Mouse (Mus musculus) cerebellum, postnatal 10 days (tissue): ENCODE data around the gene Pear1.
A peak's percentile ranks its signal among the peaks of the same experiment; 100 is the strongest.
"Not testable (repeated sequence)": the region's sequence is repeated elsewhere in the genome, so short reads cannot be mapped to it uniquely, and the experiment has no call there.

Experiments used
- DNase-seq, 2 experiments: peaks; one replicate each; pipeline ENCODE4 v3.0.0; 2021; ENCODE audit warnings: mixed read lengths in 2 of 2

Gene Pear1

DNA sequence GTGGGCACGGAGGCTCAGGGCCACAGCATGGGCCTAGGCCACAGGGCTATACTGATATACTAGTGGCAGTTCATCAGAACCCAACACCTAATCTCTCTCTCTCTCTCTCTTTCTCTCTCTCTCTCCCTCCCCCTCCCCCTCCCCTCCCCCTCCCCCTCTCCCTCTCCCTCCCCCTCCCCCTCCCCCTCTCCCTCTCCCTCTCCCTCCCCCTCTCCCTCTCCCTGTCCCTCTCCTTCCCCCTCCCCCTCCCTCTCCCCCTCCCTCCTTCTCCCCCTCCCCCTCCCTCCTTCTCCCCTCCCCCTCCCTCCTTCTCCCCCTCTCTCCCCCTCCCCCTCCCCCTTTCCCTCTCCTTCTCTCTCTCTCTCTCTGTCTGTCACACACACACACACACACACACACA is at the start of gene Pear1:
TSS of gene Pear1 (minus strand) at position 101 of the 400 bp plus-strand sequence.
- not testable (repeated sequence) for DNase-seq

DNA sequence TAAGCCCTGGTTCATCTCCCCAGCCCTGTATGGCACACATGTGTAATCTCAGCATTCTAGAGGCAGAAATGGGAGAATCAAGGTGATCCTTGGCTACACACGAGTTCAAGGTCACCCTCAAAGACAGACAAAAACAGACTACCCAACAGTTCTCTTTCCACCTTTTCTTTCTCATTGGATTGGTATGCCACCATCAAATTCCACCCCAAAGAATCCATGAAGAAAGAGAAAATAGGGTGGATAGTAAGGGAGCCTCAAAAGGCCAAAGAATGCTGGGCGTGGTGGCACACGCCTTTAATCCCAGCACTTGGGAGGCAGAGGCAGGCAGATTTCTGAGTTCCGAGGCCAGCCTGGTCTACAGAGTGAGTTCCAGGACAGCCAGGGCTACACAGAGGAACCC is 40.0 kb upstream of the Pear1 start:
- not testable (repeated sequence) for DNase-seq

DNA sequence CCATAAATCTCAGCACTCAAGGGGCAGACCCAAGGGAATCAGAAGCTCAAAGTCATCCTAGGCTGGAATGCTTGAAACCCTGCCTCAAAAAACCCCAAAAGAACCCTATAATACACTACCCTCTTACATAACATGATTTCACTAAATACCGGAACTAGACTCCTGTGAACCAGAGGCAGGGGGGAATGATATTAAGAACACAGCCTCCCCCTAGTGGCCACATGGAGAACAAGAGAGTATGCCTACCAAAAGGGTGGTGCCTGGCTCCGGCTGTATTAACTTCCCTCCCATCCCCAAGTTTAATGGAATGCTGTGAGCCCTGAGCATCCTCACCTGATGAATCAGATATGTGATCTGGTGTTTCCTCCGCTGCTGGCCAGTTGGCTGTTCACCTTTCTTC is 35.7 kb upstream of the Pear1 start:
- DNase-seq = peak; percentile 79 to 83

DNA sequence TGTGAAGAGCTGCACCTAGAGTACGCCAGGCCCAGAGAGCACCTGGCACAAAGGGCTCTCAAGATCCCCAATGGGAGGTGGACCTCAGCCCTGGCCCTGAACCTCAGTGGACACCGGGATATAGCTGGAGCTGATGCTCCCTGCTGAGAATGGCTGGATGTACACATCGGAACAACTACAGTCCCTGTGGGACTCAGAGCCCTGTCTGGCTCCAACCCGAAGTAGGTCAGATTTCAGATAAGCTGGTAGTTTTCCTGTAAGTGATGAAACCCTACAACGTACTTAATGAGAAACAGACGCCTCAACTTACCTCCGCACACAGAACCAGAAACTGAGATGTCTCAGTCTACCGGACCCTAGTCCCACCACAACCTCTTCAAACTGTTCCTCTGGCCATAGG is 33.6 kb upstream of the Pear1 start:
- no peak for DNase-seq

DNA sequence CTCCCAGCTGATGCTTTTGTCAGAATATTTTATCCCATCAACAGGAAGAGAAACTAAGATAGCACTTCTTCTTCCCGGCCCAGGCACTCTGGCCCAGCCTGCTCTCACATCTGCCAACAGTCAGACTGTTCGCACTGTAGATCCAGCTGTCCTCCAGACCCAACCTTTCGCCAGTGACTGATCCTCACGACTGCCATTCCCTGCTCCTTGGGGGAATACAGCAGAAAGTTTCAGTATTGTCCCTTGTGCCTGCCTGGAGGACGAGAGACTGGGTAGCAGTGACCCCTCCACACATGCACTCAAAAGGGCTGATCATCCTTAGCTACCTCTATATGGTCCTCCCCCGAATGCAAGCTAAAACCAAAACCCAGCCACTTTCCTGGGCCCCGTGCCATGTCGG is 31.8 kb upstream of the Pear1 start:
- DNase-seq = peak in 1 of 2 experiments; percentile 12

DNA sequence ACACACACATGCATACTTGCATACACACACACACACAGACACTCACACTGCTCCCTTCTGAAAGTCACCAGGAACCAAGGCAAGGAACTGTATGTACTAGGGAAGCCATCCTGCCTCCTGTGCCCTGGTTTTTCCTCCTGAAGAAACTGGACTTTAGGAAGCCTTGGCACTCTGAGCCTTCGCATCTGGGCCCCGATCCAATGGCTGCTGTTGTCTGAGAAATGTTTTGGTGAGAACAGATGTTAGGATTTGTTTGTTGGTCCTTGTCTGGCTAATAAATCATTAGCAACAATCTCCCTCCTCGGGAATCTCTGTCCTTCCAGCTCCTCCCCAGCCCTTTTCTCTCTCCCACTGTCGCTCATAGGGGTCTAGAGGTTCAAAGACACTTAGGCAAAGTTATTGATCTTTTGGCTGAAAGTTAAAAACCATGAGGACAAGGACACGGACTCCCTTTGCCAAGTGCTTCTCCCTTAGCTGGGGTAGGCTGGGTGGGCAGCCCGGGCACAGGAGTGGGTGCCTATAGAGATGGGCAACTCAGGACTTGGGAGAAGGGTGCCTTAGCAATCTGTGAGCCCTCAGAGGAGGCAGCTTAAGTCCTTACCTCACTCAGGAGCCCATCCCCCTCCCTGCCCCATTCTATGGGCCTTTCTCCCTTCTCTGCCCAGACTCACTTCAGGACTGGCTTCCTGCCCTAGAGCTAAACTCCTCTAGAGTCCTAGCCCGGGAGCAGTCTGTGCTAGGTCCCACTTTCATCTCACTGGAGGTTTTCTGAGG is 30.9 kb upstream of the Pear1 start:
- peak; percentile 29 to 46 for DNase-seq

DNA sequence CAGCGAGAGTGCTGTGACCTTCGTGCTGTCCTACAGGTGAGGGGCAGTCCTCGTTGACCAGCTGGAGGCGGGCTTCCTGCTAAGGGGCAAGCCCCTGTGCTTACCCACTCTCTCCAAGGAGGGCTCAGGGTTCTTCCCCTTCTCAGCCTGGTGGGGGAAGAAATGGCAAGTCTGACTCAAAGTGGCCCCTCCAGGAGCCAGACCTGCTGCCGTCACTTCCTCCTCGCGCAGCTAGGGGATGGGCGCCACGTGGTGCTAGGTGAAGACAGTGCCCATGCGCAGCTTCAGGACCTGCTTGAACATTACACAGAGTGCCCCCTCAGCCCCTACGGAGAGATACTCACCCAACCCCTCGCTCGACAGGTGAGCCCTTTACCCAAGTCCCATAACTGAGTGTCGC is 25.0 kb upstream of the Pear1 start:
- DNase-seq = no peak

DNA sequence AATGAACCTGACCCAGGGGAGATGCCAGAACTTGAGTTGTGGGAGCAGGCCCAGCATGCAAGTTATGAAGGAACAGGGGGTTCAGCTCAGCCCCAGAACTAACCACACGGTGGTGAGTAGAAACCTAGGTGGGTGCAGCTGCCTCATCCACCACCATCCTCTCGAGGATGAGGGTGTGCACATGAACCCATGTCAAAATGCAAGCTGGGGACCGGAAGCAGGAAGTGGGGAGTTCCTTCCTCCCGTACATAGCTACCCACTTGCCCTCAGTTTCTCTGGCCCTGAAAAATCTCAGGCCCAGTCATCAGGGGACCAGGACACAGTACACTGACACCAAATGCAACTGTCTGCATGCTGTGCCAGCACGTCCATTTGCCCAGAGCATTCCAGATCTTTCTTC is 23.6 kb upstream of the Pear1 start:
- DNase-seq = no peak

DNA sequence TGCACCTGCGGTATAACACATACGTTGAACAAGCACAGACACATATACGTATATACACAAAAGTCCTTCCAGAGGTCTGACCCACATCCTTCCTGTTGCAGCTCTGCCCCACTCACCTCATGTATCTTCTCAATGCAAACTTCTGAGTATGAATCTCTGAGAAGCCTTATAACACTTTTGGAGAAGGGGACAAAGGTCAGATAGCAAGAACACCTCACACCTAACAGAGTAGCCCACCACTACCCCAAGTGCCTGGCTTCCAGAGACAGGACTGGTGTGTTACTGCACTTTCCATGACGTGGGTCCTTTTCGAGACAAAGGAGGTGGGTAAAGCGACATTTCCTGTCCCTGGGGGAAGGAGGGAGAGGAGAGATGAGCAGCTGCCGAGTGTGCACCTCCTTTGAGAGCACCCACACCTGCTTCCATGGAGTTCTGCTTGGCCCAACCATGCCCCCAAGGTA is 22.6 kb upstream of the Pear1 start, which contains the start of gene Sh2d2a:
TSS of gene Sh2d2a (plus strand) at position 106 of the 461 bp plus-strand sequence.
- DNase-seq = no peak

DNA sequence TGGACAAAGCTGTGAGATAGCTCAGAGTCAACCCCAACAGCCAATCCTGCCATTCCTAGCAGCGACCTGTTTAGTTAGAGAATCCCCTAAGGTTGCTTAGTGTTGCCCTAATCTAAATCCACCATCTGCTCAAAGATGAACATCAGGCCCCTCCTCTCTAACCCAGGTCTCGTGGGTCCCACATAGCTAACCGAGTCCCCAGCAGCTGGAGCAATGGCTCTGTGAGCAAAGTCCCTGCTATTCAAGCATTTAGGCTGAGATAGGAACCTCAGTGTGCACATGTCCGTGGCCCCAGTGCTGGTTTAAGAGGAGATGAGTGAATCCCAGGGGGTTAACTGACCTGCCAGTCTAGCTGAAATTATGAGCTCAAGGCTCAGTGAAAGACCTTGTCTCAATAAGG is 22.1 kb upstream of the Pear1 start:
- no peak for DNase-seq

DNA sequence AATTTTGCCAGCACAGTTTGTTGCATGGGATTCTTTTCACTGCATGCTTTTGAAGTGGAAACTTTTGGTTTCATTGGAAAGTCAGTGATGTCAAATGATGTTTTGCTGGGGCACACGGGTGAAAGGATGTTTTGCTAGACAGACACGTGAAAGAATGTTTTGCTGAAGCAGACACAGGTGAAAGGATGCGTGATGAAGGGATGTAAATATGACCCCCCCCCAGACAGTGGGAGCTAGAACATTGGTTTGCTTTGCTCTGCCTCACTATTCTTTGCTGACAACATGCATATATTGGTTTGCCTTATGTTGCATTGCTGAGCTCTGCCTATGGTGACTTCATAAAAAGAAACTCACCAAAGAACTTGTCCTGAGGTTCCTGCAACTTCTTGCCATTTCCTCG is 20.9 kb upstream of the Pear1 start:
- no peak for DNase-seq

DNA sequence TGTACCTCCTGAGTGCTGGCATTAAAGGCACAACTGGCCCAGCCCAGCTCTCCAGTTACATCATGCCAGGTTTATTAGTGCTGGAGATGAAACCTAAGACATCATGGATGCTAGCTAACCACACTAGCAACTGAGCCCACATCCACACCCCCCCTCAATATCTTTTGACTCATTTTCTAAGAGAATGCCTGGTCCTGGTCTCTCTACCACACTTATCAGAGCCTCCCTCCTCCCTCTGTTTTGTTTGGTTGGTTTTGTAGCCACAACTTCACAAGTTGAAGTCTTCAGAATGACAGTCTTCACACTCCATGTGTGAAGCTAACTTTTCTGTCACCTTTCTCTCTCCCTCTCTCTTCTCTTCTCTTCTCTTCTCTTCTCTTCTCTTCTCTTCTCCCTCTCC is 16.8 kb upstream of the Pear1 start:
- no peak for DNase-seq

DNA sequence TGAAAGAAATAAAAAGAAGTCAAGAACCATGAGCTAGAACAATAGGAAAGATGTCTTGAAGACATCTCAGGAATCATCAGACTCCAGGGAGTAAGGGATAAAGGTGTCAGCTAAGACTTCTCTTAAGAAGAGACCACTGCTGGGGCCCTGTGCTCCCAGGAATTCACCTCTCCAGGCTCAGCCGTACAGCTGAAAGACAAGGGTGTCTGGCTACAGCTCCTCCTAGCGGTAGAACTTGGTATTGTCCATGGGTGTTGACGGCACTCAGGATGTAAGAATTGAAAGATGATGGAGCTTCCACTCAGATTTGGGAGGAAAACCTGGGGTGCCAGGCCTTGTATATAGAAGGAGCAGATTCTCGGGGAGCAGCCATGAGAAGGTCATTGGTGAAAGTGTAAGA is 14.5 kb upstream of the Pear1 start:
- DNase-seq = peak; percentile 90 to 93

DNA sequence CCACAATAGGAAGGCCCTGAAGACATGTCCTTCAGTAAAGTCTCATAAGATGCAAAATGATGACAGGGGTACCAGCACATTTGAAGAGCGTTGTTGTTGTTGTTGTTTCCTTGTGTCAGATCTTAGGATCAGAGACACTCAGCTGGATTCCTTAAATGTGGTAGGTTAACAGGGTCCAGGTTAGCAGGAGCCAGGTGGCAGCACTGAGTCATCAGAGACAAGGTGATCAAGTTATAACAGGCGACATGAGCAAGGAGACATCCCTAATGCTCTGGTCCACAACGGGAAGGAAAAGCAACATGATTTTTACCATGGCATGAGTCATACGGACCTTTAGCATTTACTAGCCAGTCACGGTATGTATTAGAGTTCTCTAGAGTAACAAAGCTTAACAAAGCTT is 9.4 kb upstream of the Pear1 start:
- DNase-seq = no peak

DNA sequence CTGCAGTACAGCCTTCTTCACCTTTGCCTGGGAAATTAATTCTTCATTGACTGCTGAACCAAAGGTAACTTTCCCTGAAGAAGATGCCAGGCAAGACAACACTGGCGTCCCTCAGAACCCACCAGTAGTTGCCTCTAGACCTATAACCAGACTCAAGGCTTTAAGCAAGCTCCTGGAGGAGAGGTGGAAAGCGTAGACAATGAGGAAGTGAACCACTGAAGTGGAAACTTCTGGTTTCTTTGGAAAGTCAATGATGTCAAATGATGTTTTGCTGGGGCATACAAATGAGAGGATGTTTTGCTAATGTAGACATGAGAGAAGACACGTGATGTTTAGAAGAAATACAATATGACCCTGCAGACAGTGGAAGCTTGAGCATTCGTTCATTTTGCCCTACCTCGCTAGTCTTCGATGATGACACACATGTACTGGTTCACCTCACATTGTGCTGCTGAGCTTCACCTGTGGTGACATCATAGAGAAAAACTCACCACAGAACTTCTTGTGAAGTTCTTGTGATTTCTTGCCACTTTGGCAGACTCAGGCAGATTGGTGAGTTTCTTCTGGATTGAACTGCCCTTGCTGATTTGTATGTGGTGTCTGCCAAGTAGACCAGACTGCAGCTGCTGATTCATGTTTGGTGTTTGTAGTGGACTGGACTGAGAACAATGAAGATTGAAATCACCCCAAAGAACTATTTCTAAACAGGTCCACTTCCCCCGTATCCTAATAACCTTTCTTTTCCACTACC is 8.2 kb upstream of the Pear1 start:
- no peak for DNase-seq

DNA sequence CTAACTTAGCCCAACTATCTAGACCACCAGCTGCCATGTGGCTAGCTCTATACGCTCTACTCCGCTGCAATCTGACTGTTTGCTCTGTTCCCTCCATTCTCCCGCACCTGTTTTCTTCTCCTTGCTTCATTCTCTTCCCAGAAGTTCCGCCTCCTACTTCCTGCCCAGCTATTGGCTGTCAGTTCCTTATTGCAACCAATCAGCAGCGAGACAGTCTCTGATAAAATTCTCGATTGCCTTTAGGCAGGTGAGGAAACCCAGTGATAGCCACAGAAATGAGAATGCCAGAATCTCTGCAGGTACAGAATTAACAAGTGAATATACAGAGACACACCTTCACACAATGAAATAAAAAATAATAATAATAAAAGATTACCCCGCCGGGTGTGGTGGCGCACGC is 4.9 kb upstream of the Pear1 start:
- DNase-seq = no peak

DNA sequence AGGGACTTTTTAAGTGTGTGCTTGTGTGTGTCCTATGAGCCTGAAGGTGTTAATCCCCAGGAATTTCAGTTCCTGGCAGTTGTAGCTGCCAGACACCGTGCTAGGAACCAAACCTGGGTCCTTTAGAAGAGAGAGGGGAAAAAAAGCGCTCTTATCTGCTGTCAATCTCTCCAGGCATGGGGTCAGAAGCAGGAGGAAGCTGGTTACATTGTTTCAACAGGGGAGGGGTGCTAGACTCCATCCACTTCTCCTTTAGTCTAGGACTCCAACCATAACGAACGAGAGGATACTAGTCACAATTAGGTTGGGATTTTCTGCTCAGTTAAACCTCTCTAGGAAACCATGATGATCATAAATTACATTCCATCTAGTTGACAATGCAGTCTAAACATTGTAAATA is 4.3 kb upstream of the Pear1 start:
- DNase-seq = no peak

DNA sequence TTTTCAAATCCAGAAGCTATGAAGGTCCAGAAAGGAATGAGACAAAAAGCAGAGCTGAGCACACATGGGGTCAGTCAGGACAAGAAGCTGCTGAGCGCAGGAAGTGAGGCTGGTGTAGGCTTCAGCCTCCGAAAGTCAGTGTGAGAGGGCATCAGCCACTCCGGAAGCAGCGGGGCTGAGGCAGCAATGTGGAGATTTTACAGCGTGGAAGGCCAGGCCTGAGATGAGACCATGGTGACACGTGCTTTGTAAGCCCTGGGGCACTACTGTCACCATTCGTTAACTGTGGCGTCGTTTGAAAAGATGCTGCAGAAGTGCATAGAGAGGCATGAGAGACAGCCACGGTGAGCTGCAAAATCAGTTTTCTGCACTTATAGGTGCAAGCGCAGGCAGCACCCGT is 5.9 kb downstream of the Pear1 start:
- DNase-seq = no peak

DNA sequence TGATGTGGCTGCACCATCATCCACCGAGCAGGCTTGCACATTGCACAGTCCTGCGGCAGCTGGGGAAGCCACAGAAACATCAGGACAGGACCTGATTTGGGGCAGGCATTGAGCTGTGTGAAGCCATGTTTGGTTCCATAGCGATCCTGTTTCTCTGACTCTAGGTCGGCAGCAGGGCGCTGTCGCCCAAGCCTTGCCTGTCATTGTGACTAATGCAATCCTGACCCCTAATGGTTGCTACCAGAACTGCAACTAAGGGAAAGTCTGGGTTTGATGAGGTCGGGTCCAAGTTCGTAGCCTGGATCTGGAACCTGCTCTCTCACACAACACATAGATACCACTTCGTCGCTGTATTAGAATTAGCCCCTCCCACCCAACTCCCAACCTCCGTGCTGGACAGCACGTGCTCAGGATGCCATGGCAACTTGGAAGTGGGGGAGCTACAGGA is 7.4 kb downstream of the Pear1 start:
- DNase-seq = peak; percentile 88 to 91

DNA sequence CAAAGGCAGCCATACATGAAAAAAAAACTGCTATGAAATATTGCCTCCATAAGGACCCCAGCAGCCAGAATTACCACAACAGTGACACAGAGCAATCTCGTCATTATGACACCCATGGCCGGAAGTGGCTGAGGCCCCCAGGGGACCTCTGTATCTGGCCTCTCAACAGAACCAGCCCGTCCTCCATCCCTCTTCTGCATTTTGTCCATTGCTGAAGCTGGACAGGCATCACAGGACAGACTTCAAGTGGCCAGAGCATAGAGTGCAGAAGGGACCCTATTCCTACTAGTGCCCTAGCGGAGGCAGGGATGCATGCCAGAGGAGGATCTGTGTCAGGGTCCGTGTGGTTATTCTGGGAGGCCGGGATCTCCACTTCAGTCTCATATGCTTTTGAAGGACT is 7.9 kb downstream of the Pear1 start:
- DNase-seq = no peak

DNA sequence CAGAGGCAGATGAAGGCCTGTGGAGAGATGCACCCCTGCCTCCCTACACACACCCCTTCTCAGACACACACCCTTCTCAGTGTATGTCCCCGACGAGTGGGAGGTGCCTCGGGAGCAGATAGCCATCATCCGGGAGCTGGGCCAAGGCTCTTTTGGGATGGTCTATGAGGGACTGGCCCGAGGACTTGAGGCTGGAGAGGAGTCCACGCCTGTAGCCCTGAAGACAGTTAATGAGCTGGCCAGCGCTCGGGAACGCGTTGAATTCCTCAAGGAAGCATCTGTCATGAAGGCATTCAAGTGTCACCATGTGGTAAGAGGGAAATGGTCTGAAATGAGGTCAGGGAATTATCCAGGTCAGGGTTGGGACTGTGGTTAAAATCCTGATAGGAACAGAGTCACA is 11.2 kb downstream of the Pear1 start:
- DNase-seq = no peak

DNA sequence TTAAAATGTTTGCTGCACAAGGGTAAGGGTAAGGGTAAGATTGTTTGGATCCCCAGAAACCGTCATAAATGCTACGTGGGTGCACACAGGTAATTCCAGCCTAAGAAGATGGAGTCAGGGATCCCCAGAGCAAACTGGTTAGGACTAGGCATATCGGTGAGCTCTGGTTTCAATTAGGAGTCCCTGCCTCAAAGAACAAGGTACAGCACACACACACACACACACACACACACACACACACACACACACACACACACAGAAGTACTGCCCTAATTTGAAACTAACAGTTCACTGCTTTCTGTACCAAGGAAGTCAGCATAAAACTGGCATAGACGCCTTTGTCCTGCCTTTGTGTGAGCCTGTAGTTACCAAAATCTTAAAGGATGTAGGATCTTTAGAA is 11.7 kb downstream of the Pear1 start:
- DNase-seq = no peak

DNA sequence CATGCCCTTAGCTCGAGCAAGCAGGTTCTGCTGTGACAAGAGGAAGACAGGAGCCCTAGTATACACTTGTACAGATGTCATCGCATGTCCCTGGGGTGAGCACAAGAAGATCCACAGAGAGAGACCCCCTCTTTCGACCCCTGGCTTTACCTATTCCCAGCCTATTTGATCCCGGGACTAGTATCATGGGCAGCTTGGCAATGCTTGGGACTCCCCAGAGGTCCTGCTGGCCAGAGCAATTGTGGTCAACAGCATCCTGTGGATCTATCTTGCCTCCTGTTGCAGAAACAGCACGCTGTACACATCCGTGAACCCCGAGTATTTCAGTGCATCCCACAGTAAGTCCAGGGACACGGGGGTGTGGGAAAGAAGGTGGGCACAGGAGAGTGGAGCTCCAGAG is 12.8 kb downstream of the Pear1 start:
- DNase-seq = no peak

DNA sequence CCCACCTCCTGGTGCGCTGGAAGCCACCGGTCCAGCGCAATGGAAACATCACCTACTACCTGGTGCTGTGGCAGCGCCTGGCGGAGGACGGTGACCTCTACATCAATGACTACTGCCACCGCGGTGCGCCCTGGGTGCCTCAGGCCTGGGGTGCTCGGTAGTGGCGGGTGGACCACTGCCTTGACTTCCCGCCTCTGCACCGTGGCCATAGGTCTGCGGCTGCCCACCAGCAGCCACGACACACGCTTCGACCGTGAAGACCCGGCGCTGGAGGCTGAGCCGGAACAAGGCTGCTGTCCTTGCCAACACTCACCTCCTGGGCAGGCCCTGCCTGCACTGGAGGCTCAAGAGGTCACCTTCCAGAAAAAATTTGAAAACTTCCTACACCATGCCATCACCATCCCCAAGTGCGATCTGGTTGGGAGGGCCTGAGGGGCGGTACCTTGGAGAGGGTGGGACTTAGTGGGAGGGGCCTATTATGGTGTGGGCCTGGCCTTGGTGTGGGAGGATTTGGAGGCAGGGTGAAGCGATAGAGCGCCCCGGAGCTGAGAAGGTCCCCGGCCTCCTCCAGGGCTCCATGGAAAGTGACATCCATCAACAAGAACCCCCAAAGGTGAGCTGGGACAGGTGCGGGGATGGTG is 14.7 kb downstream of the Pear1 start:
- no peak for DNase-seq
